Mouse (Mus musculus) adrenal gland, postnatal 25 days (tissue): ENCODE results near the gene Apobr. TPM values are rescaled to one million over a fixed set of nuclear protein-coding genes. Genes with fewer than 3 reads are reported as not detected.

Experiments used
- DNase-seq: peaks from one replicate; pipeline ENCODE4 v3.0.0; 2021; ENCODE audit warnings: mixed read lengths
- total RNA-seq: library from RNA; stranded (reverse); gene quantifications from 2 replicates; pipeline ENCODE4 v1.2.3, GENCODE M21; 2021

Gene Apobr
- total RNA-seq, 1 experiment from 2014 or later = 1.4 TPM

- DNase-seq = no peak
Measured at GRCm38 (mm10) chr7:126598919-126599318, 14.2 kb downstream of the Apobr start.

GRCm38 (mm10) chr7:126601896-126602295 is 17.2 kb downstream of the Apobr start:
- no peak for DNase-seq

- no peak for DNase-seq
Measured at GRCm38 (mm10) chr7:126602650-126603049, 17.9 kb downstream of the Apobr start.

- DNase-seq = no peak
Measured at GRCm38 (mm10) chr7:126606611-126607010, 21.9 kb downstream of the Apobr start.

GRCm38 (mm10) chr7:126607064-126607463 is 22.3 kb downstream of the Apobr start:
- peak; percentile 38 for DNase-seq

- DNase-seq = no peak
Measured at GRCm38 (mm10) chr7:126607796-126608195, 23.1 kb downstream of the Apobr start.

GRCm38 (mm10) chr7:126612736-126613135 is 28.0 kb downstream of the Apobr start:
- no peak for DNase-seq

- no peak for DNase-seq
Measured at GRCm38 (mm10) chr7:126616707-126617106, 32.0 kb downstream of the Apobr start.

GRCm38 (mm10) chr7:126619559-126620275 is 35.0 kb downstream of the Apobr start:
- no peak for DNase-seq

- no peak for DNase-seq
Measured at GRCm38 (mm10) chr7:126621452-126622359, 37.0 kb downstream of the Apobr start.

GRCm38 (mm10) chr7:126623381-126623780 is 38.6 kb downstream of the Apobr start:
- DNase-seq = no peak

GRCm38 (mm10) chr7:126624774-126625173 is 40.0 kb downstream of the Apobr start:
- peak; percentile 8 for DNase-seq

- peak; percentile 70 for DNase-seq
Measured at GRCm38 (mm10) chr7:126625369-126625768, 40.6 kb downstream of the Apobr start.

- DNase-seq = no peak
Measured at GRCm38 (mm10) chr7:126625807-126626600, 41.3 kb downstream of the Apobr start.

- DNase-seq = no peak
Measured at GRCm38 (mm10) chr7:126628111-126628510, 43.4 kb downstream of the Apobr start.

- DNase-seq = no peak
Measured at GRCm38 (mm10) chr7:126629915-126630314, 45.2 kb downstream of the Apobr start.

- no peak for DNase-seq
Measured at GRCm38 (mm10) chr7:126630824-126631518, 46.2 kb downstream of the Apobr start, which contains the start of gene Nupr1. Gene Nupr1 (minus strand): TSS chr7:126630861.

- no peak for DNase-seq
Measured at GRCm38 (mm10) chr7:126632478-126632877, 47.7 kb downstream of the Apobr start.

GRCm38 (mm10) chr7:126635375-126635774 is 50.6 kb downstream of the Apobr start:
- no peak for DNase-seq

- peak; percentile 18 for DNase-seq
Measured at GRCm38 (mm10) chr7:126636733-126637520, 52.2 kb downstream of the Apobr start.
